Mouse (Mus musculus) forebrain, embryonic 13.5 days (tissue): ENCODE measurements at regions not wholly inside any gene's neighbourhood (a gene's known extent, or its start where the extent isn't known, plus 50 kb on each side); places are given as distances from the start of the nearest gene placed in this dataset.

Source experiments
- ATAC-seq: fragments of 200-750 bp; cut with Nextera tagmentation; 2 replicates; pipeline ENCODE4 v1.8.0; 2017
- H3K27ac ChIP-seq: fragments of 300-500 bp; sonication (generic); 2 replicates; pipeline ENCODE4 v1.5.1; 2015; ENCODE audit warnings: inconsistent platforms, mild to moderate bottlenecking, moderate library complexity
- H3K27me3 ChIP-seq: fragments of 300-500 bp; sonication (generic); 2 replicates; pipeline ENCODE4 v1.6.1; 2015; ENCODE audit warnings: mild to moderate bottlenecking, inconsistent platforms
- H3K36me3 ChIP-seq: fragments of 300-500 bp; sonication (generic); 2 replicates; pipeline ENCODE4 v1.6.1; 2015; ENCODE audit warnings: mild to moderate bottlenecking, inconsistent platforms; ENCODE audit not compliant: poor library complexity, severe bottlenecking
- H3K4me1 ChIP-seq: fragments of 300-500 bp; sonication (generic); 2 replicates; pipeline ENCODE4 v1.6.1; 2015; ENCODE audit warnings: inconsistent platforms
- H3K4me2 ChIP-seq: fragments of 300-500 bp; sonication (generic); 2 replicates; pipeline ENCODE4 v1.6.1; 2015; ENCODE audit warnings: inconsistent platforms, mild to moderate bottlenecking, moderate library complexity
- H3K4me3 ChIP-seq: fragments of 300-500 bp; sonication (generic); 2 replicates; pipeline ENCODE4 v1.5.1; 2015; ENCODE audit warnings: mild to moderate bottlenecking, inconsistent platforms
- H3K9ac ChIP-seq: fragments of 300-500 bp; sonication (generic); 2 replicates; pipeline ENCODE4 v1.6.1; 2015; ENCODE audit warnings: mild to moderate bottlenecking, inconsistent platforms
- H3K9me3 ChIP-seq: fragments of 300-500 bp; sonication (generic); replicated peaks from 2 replicates; pipeline ENCODE4 v1.6.1; 2016; ENCODE audit warnings: inconsistent platforms
- WGBS: fragments of 180-500 bp; shearing (Covaris S2); methylation state at CpG from one replicate; pipeline ENCODE4 v1.1.7; 2015; 5-methylcytosine and 5-hydroxymethylcytosine counted together

DNA sequence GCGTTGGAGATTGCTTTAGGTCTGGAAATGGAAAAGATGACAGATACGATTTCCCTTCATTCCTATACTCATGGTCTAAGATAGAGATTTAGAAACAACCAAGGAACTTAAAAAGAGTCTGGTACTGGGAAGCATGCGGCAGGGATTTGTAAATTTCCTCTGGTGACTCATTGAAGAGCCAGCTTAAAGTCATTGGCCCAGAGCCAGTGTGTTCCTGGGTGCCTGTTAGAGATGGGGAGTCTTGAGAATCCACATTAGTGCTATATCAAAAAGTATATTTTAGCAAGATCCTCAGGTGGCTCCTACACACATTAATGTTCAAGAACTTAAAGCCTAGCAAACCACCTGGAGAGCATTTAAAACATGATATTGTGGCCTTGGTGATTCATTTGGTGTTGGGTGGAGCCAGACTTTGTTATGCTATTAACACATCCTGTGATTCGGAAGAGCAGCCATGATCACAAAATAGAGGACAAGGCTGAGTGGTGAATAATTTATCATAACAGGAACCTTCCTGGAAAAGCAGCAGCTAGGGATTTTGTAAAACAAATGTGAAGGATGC, 67.8 kb upstream of the Nectin3 start:
- no peak overlapping the region for H3K9ac ChIP-seq
- H3K27ac ChIP-seq = no peak overlapping the region
- H3K36me3 ChIP-seq = no peaks in the 10 kb centered on the region
- no peak overlapping the region for H3K4me2 ChIP-seq
- H3K4me1 ChIP-seq = no peaks in the 10 kb centered on the region
- H3K27me3 ChIP-seq = no peaks in the 10 kb centered on the region
- no peak overlapping the region for H3K4me3 ChIP-seq
- no peak for ATAC-seq
- WGBS = 87% methylated on average over 4 of the region's 4 CpGs
- no peaks in the 10 kb centered on the region for H3K9me3 ChIP-seq

DNA sequence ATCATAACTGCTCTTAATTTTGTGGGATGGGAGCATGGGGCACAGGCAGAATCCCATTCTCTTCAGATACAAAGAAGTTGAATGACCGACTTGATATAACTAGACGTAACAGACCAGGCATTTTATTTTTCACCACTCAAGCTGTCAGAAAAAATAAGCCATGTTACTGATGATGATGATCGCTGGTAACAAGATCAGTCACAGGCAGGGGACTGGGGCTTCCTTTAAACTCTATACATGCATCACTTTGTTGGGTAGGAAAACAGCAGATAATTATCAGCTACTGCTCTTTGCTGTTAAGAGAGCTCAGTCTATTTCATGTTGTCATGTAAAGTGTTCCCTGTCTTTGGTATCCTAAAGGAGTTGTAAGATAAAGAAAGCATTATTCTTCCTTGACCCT, 59.0 kb upstream of the Nectin3 start:
- no peaks in the 10 kb centered on the region for H3K27me3 ChIP-seq
- H3K4me1 ChIP-seq = peaks cover 4% of the 10 kb centered on the region; the same call in 1 of the 2 replicates
- H3K9ac ChIP-seq = no peak overlapping the region
- no peak overlapping the region for H3K27ac ChIP-seq
- no peak overlapping the region for H3K4me2 ChIP-seq
- ATAC-seq = no peak
- H3K36me3 ChIP-seq = no peaks in the 10 kb centered on the region
- WGBS = 58% methylated on average over 3 of the region's 3 CpGs
- no peak overlapping the region for H3K4me3 ChIP-seq
- no peaks in the 10 kb centered on the region for H3K9me3 ChIP-seq

DNA sequence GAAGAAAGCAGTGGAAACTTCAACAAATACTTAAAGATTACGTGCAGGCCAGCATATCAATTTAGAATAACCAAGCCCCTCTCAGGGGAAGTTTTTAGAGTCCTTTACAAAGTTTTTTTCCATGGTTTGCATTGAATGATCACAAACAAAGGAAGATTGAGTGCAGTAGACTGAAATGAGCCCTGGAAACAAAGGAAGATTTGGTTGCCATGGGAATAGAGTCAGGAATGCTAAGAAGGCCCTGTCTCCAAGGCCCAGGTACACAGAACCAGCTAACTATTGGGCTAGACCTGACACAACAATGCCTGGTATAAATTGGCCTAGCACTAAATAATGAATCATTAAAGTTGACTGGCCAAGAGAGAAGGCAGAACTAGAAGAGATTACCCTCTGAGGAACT, 49.9 kb upstream of the Nectin3 start:
- no peak overlapping the region for H3K4me3 ChIP-seq
- 6% methylated on average over 1 of the region's 1 CpGs for WGBS

More for the DNA sequence above, 49.9 kb upstream of the Nectin3 start:
- H3K36me3 ChIP-seq = no peaks in the 10 kb centered on the region
- H3K4me1 ChIP-seq = peaks cover 12% of the 10 kb centered on the region
- peak; percentile 75; the same call in 1 of the 2 replicates for ATAC-seq
- H3K27me3 ChIP-seq = no peaks in the 10 kb centered on the region
- H3K9me3 ChIP-seq = no peaks in the 10 kb centered on the region
- no peak overlapping the region for H3K9ac ChIP-seq
- H3K4me2 ChIP-seq = no peak overlapping the region
- no peak overlapping the region for H3K27ac ChIP-seq
